Mouse (Mus musculus): ENCODE data around the gene Nkx2-3. TPM values are rescaled to one million over a fixed set of nuclear protein-coding genes. Genes with fewer than 3 reads are reported as not detected.

Gene Nkx2-3
- polyA plus RNA-seq, 1 experiment from 2014 or later, result not detected

GRCm38 (mm10) chr19:43598741-43599660, 13.1 kb upstream of the Nkx2-3 start:
- H3K9me3 ChIP-seq, result no peaks in the 10 kb centered on the region
- H3K4me1 ChIP-seq, result peaks cover 16% of the 10 kb centered on the region
- 3% methylated on average over 24 of the region's 25 CpGs for WGBS
- peak overlapping the region; percentile 50 for H3K4me2 ChIP-seq (replicated peaks)
- H3K36me3 ChIP-seq, result no peaks in the 10 kb centered on the region
- no peak overlapping the region for H3K4me3 ChIP-seq
- no peak for ATAC-seq (ENCODE audit: low FRiP score, low read depth)
- H3K27ac ChIP-seq, result no peak overlapping the region
- peaks cover 95% of the 10 kb centered on the region for H3K27me3 ChIP-seq (replicated peaks)
- H3K9ac ChIP-seq, result no peak overlapping the region

DNA sequence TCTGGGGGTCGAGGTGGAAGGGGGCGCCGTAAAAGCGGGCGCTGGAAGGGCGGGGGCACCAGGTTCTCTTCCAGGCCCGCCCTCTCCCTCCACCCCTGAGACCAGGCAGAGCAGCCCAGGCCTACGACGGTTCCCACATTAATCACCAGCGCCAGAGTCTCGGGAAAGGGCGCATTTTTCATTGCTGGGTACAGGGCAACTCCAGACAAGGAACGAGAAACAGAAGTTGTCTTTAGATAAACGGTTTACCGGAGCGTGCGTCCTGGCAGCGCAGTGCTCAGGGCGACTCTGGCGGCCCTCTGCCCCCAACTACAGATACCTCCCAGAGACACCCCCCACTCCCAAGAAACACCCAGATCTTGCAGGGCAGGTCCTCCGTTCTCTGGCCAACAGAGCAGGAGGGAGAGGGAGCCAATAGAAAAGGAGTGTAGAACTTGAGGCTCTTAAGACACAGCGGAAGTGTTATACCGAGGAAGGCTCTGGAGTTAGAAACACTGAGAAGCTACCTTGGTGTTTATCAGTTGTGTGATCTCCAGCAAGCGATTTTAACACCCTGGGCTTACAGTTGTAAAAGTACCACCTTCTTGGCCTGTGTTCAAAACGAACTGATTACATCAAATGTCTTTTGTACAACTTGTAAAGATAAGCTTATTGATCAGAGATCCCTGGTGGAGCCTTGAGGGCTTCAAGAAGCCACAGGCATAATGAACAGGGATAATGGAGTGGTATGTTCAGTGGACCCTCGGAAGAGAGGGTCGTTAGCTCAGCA, 12.2 kb upstream of the Nkx2-3 start:
- Histone ChIP-seq H3K36me3 (no peaks in the 10 kb centered on the region), H3K27me3 (replicated peaks) (peaks cover 99% of the 10 kb centered on the region), H3K9ac (no peak overlapping the region), H3K9me3 (no peaks in the 10 kb centered on the region), H3K4me2 (replicated peaks) (peak overlapping the region; percentile 50), H3K4me3 (no peak overlapping the region), H3K4me1 (peaks cover 16% of the 10 kb centered on the region), H3K27ac (no peak overlapping the region)
- peak; percentile 61; the same call in 1 of the 2 replicates for ATAC-seq (ENCODE audit: low FRiP score, low read depth)
- 1% methylated on average over 27 of the region's 27 CpGs for WGBS

GRCm38 (mm10) chr19:43600545-43601331, 11.4 kb upstream of the Nkx2-3 start:
- Histone ChIP-seq H3K27me3 (replicated peaks) (peaks cover 99% of the 10 kb centered on the region), H3K9ac (no peak overlapping the region), H3K9me3 (no peaks in the 10 kb centered on the region), H3K27ac (no peak overlapping the region), H3K4me1 (peaks cover 16% of the 10 kb centered on the region), H3K4me2 (replicated peaks) (no peak overlapping the region), H3K36me3 (no peaks in the 10 kb centered on the region), H3K4me3 (no peak overlapping the region)
- ATAC-seq (ENCODE audit: low FRiP score, low read depth), result no peak
- WGBS, result 1% methylated on average over 33 of the region's 33 CpGs

DNA sequence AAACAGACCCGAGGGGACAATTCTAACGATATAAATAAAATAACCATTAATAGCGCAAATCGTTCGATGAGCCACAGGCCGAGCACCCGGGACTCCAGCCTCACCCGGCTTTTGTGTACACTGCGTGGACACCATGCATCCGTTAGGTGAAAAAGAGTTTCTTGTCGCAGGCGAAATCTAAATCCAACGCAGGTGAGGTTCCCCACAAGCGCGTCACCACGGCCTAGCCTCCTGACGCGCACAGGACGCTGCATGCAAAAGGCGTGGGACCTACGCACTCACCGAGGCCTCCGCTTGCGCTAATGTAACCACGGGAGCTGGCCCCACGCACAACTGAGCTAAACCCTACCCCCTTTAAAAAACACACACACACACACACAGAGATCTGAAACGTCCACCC, 10.7 kb upstream of the Nkx2-3 start:
- H3K27ac ChIP-seq, result no peak overlapping the region
- no peak overlapping the region for H3K9ac ChIP-seq
- peaks cover 99% of the 10 kb centered on the region for H3K27me3 ChIP-seq (replicated peaks)
- peaks cover 16% of the 10 kb centered on the region for H3K4me1 ChIP-seq
- no peak overlapping the region for H3K4me2 ChIP-seq (replicated peaks)
- H3K36me3 ChIP-seq, result no peaks in the 10 kb centered on the region
- 1% methylated on average over 27 of the region's 27 CpGs for WGBS
- H3K9me3 ChIP-seq, result no peaks in the 10 kb centered on the region
- no peak overlapping the region for H3K4me3 ChIP-seq
- ATAC-seq (ENCODE audit: low FRiP score, low read depth), result no peak

- no peaks in the 10 kb centered on the region for H3K9me3 ChIP-seq
- ATAC-seq (ENCODE audit: low FRiP score, low read depth), result no peak
- H3K36me3 ChIP-seq, result no peaks in the 10 kb centered on the region
- H3K4me3 ChIP-seq, result no peak overlapping the region
- no peak overlapping the region for H3K27ac ChIP-seq
- no peak overlapping the region for H3K4me2 ChIP-seq (replicated peaks)
- no peak overlapping the region for H3K9ac ChIP-seq
- H3K4me1 ChIP-seq, result peaks cover 16% of the 10 kb centered on the region
- WGBS, result under 1% methylated on average over 12 of the region's 12 CpGs
- peaks cover 99% of the 10 kb centered on the region for H3K27me3 ChIP-seq (replicated peaks)
Observed at GRCm38 (mm10) chr19:43601996-43602590, 10.0 kb upstream of the Nkx2-3 start.

GRCm38 (mm10) chr19:43603521-43603920, 8.6 kb upstream of the Nkx2-3 start:
- Histone ChIP-seq H3K4me1 (peaks cover 16% of the 10 kb centered on the region), H3K9ac (no peak overlapping the region), H3K4me3 (no peak overlapping the region), H3K27me3 (replicated peaks) (peaks cover 98% of the 10 kb centered on the region), H3K36me3 (no peaks in the 10 kb centered on the region), H3K4me2 (replicated peaks) (no peak overlapping the region), H3K27ac (no peak overlapping the region), H3K9me3 (no peaks in the 10 kb centered on the region)
- no peak for ATAC-seq (ENCODE audit: low FRiP score, low read depth)
- WGBS, result 3% methylated on average over 5 of the region's 5 CpGs

GRCm38 (mm10) chr19:43604492-43605120, 7.5 kb upstream of the Nkx2-3 start:
- Histone ChIP-seq H3K4me3 (no peak overlapping the region), H3K27me3 (replicated peaks) (peaks cover 94% of the 10 kb centered on the region), H3K9ac (no peak overlapping the region), H3K9me3 (no peaks in the 10 kb centered on the region), H3K4me1 (peaks cover 8% of the 10 kb centered on the region), H3K4me2 (replicated peaks) (no peak overlapping the region), H3K36me3 (no peaks in the 10 kb centered on the region), H3K27ac (no peak overlapping the region)
- no peak for ATAC-seq (ENCODE audit: low FRiP score, low read depth)
- WGBS, result 4% methylated on average over 7 of the region's 7 CpGs

DNA sequence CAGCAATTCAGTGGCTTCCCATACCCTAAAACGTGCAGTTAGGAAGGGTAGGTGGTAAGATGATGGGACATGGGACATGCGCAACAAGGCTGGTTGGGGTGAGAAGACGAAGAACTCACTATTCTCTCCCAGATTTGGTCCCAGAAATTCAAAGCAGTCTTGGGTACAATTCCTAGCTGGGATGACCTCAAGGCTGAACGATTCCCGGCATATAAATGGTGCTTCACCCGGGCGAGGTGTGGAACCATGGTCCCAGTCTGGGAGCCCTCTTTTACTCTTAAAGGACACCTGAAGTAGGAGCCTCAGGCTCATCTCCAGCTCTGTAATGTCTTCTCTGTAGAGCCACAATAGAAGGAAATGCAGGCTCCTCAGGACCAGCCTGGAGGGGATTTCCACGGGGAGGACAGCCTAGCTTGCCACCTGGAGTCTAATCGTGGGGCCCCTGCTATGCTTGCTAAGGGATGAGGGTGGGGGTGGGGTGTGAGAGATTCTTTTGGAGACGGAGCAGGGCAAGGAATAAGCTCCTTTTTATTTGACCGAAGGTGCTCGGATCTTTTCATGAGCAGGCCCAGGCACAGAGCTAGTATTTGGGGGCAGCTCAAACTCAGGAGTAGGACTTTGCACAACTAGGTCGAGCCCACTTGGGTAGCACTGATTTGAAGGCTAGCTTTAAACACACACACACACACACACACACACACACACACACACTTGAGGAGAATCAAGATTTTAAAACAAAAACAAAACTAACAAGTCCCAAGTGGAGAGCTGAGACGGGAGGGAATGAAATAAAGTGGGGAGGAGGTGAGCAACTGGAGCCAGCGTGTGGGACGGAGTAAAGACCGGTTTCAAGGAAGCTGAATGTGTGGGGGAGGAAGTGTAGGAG, 6.2 kb upstream of the Nkx2-3 start:
- H3K4me3 ChIP-seq, result no peak overlapping the region
- H3K4me1 ChIP-seq, result peaks cover 1% of the 10 kb centered on the region; the same call in 1 of the 2 replicates
- ATAC-seq (ENCODE audit: low FRiP score, low read depth), result no peak
- no peaks in the 10 kb centered on the region for H3K9me3 ChIP-seq
- no peak overlapping the region for H3K27ac ChIP-seq
- no peaks in the 10 kb centered on the region for H3K36me3 ChIP-seq
- WGBS, result 1% methylated on average over 17 of the region's 17 CpGs
- no peak overlapping the region for H3K9ac ChIP-seq
- H3K27me3 ChIP-seq (replicated peaks), result peaks cover 94% of the 10 kb centered on the region
- H3K4me2 ChIP-seq (replicated peaks), result no peak overlapping the region

DNA sequence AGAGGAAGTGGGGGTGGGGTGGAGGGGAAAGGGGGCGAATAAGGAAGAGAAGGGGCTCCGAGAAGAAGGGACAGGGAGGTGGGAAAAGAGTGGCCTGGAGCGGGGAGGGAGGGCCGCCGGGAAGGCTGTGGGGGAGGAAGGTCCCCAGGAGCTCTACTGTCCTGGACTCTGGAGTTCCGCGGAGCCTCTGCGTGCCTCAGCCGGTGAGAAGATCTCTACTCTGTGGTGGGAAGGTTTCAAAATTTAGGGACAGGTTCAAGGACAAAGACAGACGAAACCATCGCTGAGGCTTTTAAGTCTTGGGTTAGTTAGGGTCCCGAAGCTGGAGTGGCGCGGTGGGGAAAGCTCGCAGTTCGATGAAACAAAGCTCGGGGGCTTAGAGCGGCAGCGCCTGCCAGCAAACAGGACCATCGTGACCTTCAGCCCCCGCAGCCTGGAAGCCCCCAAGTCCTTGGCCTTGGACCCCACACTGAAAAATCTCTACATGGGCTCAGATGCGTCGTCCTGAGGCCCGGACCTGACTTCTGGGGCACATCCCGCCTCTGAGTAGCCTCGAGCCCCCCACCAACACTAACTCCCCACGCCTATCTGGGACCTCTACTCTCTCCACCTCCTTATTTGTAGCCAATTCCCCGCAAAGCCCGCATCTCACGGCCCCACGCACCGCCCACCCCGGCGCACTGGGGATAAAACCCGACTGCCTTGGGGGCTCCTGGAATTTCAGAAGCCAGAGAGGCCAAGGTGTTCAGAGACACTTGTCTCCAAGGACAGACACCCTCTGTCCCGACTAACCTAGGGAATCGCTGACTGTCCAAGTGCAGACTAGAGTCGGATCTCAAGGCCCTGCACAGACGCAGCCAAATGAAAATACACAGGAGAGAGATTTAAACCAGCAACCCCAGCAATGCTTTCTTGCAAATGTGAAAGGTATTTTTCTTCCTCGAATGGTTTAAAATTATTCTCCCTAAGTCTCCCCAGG, 5.3 kb upstream of the Nkx2-3 start:
- Histone ChIP-seq H3K4me3 (no peak overlapping the region), H3K9ac (no peak overlapping the region), H3K27me3 (replicated peaks) (peaks cover 94% of the 10 kb centered on the region), H3K36me3 (no peaks in the 10 kb centered on the region), H3K4me2 (replicated peaks) (no peak overlapping the region), H3K9me3 (no peaks in the 10 kb centered on the region), H3K27ac (no peak overlapping the region), H3K4me1 (no peaks in the 10 kb centered on the region)
- WGBS, result under 1% methylated on average over 39 of the region's 40 CpGs
- ATAC-seq (ENCODE audit: low FRiP score, low read depth), result no peak

Measured in neural tube, embryonic 12.5 days (tissue).